Mouse (Mus musculus) neural tube, embryonic 15.5 days (tissue): ENCODE results near the gene Gale. TPM values are rescaled to one million over a fixed set of nuclear protein-coding genes. Genes with fewer than 3 reads are reported as not detected.
"Not testable (repeated sequence)": the region's sequence is repeated elsewhere in the genome, so short reads cannot be mapped to it uniquely, and the experiment has no call there.

Experiments used
- ATAC-seq: fragments of 200-750 bp; cut with Nextera tagmentation; 2 replicates; pipeline ENCODE4 v1.8.0; 2017; ENCODE audit warnings: mild to moderate bottlenecking, moderate TSS enrichment, moderate library complexity; ENCODE audit not compliant: low FRiP score
- H3K27ac ChIP-seq: fragments of 300-500 bp; sonication (generic); replicated peaks from 2 replicates; pipeline ENCODE4 v1.5.1; 2015; ENCODE audit warnings: mild to moderate bottlenecking, inconsistent platforms
- H3K27me3 ChIP-seq: fragments of 300-500 bp; sonication (generic); replicated peaks from 2 replicates; pipeline ENCODE4 v1.6.1; 2015; ENCODE audit warnings: inconsistent platforms
- H3K36me3 ChIP-seq: fragments of 300-500 bp; sonication (generic); 2 replicates; pipeline ENCODE4 v1.6.1; 2015; ENCODE audit warnings: inconsistent platforms
- H3K4me1 ChIP-seq: fragments of 300-500 bp; sonication (generic); 2 replicates; pipeline ENCODE4 v1.6.1; 2015; ENCODE audit warnings: inconsistent platforms
- H3K4me2 ChIP-seq: fragments of 300-500 bp; sonication (generic); 2 replicates; pipeline ENCODE4 v1.6.1; 2015; ENCODE audit warnings: inconsistent platforms, mild to moderate bottlenecking, moderate library complexity
- H3K4me3 ChIP-seq: fragments of 300-500 bp; sonication (generic); replicated peaks from 2 replicates; pipeline ENCODE4 v1.5.1; 2015; ENCODE audit warnings: mild to moderate bottlenecking, inconsistent platforms
- H3K9ac ChIP-seq: fragments of 300-500 bp; sonication (generic); replicated peaks from 2 replicates; pipeline ENCODE4 v1.6.1; 2015; ENCODE audit warnings: mild to moderate bottlenecking, inconsistent platforms
- H3K9me3 ChIP-seq: fragments of 300-500 bp; sonication (generic); replicated peaks from 2 replicates; pipeline ENCODE4 v1.6.1; 2016; ENCODE audit warnings: inconsistent platforms
- WGBS: fragments of 180-500 bp; shearing (Covaris S2); methylation state at CpG from one replicate; pipeline ENCODE4 v1.1.7; 2015; ENCODE audit warnings: mixed read lengths; 5-methylcytosine and 5-hydroxymethylcytosine counted together
- polyA plus RNA-seq: library from polyadenylated mRNA; unstranded; fragments of >200 nt; fragmentation: Nextera tagmentation; extraction: Ambion mirVana; gene quantifications from 2 replicates; pipeline ENCODE4 v1.2.1, GENCODE M21; 2015

Gale gene
- polyA plus RNA-seq, 1 experiment from 2014 or later = 53.5 TPM

GRCm38 (mm10) chr4:135972556-135972906 is 9.0 kb downstream of the Gale start, which contains the start of gene Lypla2:
Gene Lypla2, minus strand, starts transcription at chr4:135972626.
- peak; percentile 88 for ATAC-seq
- Histone ChIP-seq H3K9me3 (no peaks in the 10 kb centered on the region), H3K4me2 (peak within 1 kb of the TSS; percentile 86), H3K9ac (peak within 1 kb of the TSS; percentile 91), H3K27ac (peak within 1 kb of the TSS; percentile 77), H3K36me3 (peaks cover 60% of the 10 kb centered on the region), H3K4me1 (peaks cover 25% of the 10 kb centered on the region), H3K27me3 (no peaks in the 10 kb centered on the region), H3K4me3 (peak within 1 kb of the TSS; percentile 97)
- 2% methylated on average over 19 of the region's 19 CpGs for WGBS

GRCm38 (mm10) chr4:135972911-135973811 is 9.6 kb downstream of the Gale start:
- peak overlapping the region; percentile 60 for H3K27ac ChIP-seq

GRCm38 (mm10) chr4:135976146-135976545 is 12.6 kb downstream of the Gale start:
- H3K9me3 ChIP-seq = no peaks in the 10 kb centered on the region
- no peak overlapping the region for H3K4me2 ChIP-seq
- H3K9ac ChIP-seq = no peak overlapping the region
- no peak overlapping the region for H3K4me3 ChIP-seq
- 92% methylated on average over 12 of the region's 12 CpGs for WGBS
- H3K4me1 ChIP-seq = peaks cover 13% of the 10 kb centered on the region
- no peak overlapping the region for H3K27ac ChIP-seq
- ATAC-seq = no peak
- H3K27me3 ChIP-seq = no peaks in the 10 kb centered on the region
- H3K36me3 ChIP-seq = peaks cover 41% of the 10 kb centered on the region

More at GRCm38 (mm10) chr4:135972911-135973811, 9.6 kb downstream of the Gale start:
- 74% methylated on average over 13 of the region's 13 CpGs for WGBS
- ATAC-seq = no peak
- Histone ChIP-seq H3K4me1 (peaks cover 25% of the 10 kb centered on the region), H3K4me2 (peak overlapping the region; percentile 86), H3K9ac (peak overlapping the region; percentile 91; the same call in 1 of the 2 replicates), H3K4me3 (peak overlapping the region; percentile 97), H3K27me3 (no peaks in the 10 kb centered on the region), H3K9me3 (no peaks in the 10 kb centered on the region), H3K36me3 (peaks cover 56% of the 10 kb centered on the region)

- ATAC-seq, H3K4me3 ChIP-seq, H3K4me2 ChIP-seq, H3K27me3 ChIP-seq, H3K4me1 ChIP-seq, H3K27ac ChIP-seq, H3K9ac ChIP-seq, H3K9me3 ChIP-seq: not testable (repeated sequence)
- 94% methylated on average over 5 of the region's 5 CpGs for WGBS
- peaks cover 54% of the 10 kb centered on the region for H3K36me3 ChIP-seq
Observed at GRCm38 (mm10) chr4:135980223-135980622, 16.7 kb downstream of the Gale start.

- Histone ChIP-seq H3K27me3 (no peaks in the 10 kb centered on the region), H3K4me1 (peaks cover 19% of the 10 kb centered on the region), H3K4me2 (no peak overlapping the region), H3K36me3 (peaks cover 42% of the 10 kb centered on the region), H3K27ac (no peak overlapping the region), H3K4me3 (no peak overlapping the region), H3K9me3 (no peaks in the 10 kb centered on the region), H3K9ac (no peak overlapping the region)
- no peak for ATAC-seq
- WGBS = 80% methylated on average over 7 of the region's 7 CpGs
Observed at GRCm38 (mm10) chr4:135981524-135982063, 18.1 kb downstream of the Gale start.

GRCm38 (mm10) chr4:135984556-135984955 is 21.0 kb downstream of the Gale start:
- WGBS = 88% methylated on average over 5 of the region's 5 CpGs

GRCm38 (mm10) chr4:135985193-135985592 is 21.7 kb downstream of the Gale start:
- Histone ChIP-seq H3K4me3 (no peak overlapping the region), H3K9me3 (no peaks in the 10 kb centered on the region), H3K4me2 (peak overlapping the region; percentile 88; the same call in 1 of the 2 replicates), H3K27me3 (no peaks in the 10 kb centered on the region), H3K4me1 (peaks cover 26% of the 10 kb centered on the region), H3K27ac (no peak overlapping the region), H3K36me3 (peaks cover 25% of the 10 kb centered on the region), H3K9ac (no peak overlapping the region)
- ATAC-seq = no peak
- WGBS = 94% methylated on average over 5 of the region's 5 CpGs

More at GRCm38 (mm10) chr4:135984556-135984955, 21.0 kb downstream of the Gale start:
- no peak overlapping the region for H3K9ac ChIP-seq
- no peaks in the 10 kb centered on the region for H3K27me3 ChIP-seq
- no peak overlapping the region for H3K4me3 ChIP-seq
- no peak overlapping the region for H3K4me2 ChIP-seq
- H3K27ac ChIP-seq = no peak overlapping the region
- no peaks in the 10 kb centered on the region for H3K9me3 ChIP-seq
- H3K36me3 ChIP-seq = peaks cover 25% of the 10 kb centered on the region
- H3K4me1 ChIP-seq = peaks cover 26% of the 10 kb centered on the region
- no peak for ATAC-seq

GRCm38 (mm10) chr4:135985769-135986168 is 22.2 kb downstream of the Gale start:
- Histone ChIP-seq H3K9ac (peak overlapping the region; percentile 89; the same call in 1 of the 2 replicates), H3K27ac (no peak overlapping the region), H3K4me3 (peak overlapping the region; percentile 95), H3K36me3 (peaks cover 25% of the 10 kb centered on the region), H3K9me3 (no peaks in the 10 kb centered on the region), H3K27me3 (no peaks in the 10 kb centered on the region), H3K4me2 (peak overlapping the region; percentile 88), H3K4me1 (peaks cover 26% of the 10 kb centered on the region)
- no peak for ATAC-seq
- 93% methylated on average over 7 of the region's 7 CpGs for WGBS

GRCm38 (mm10) chr4:135986301-135986942 is 22.9 kb downstream of the Gale start:
- ATAC-seq = peak; percentile 4; the same call in 1 of the 2 replicates
- peak overlapping the region; percentile 88 for H3K4me2 ChIP-seq
- H3K36me3 ChIP-seq = peaks cover 25% of the 10 kb centered on the region
- H3K27me3 ChIP-seq = no peaks in the 10 kb centered on the region
- WGBS = 5% methylated on average over 22 of the region's 23 CpGs
- peak overlapping the region; percentile 93 for H3K27ac ChIP-seq
- H3K4me3 ChIP-seq = peak overlapping the region; percentile 95
- H3K9me3 ChIP-seq = no peaks in the 10 kb centered on the region
- peak overlapping the region; percentile 89 for H3K9ac ChIP-seq
- H3K4me1 ChIP-seq = peaks cover 26% of the 10 kb centered on the region

GRCm38 (mm10) chr4:135986943-135987710 is 23.6 kb downstream of the Gale start, which contains the start of gene Pithd1:
Gene Pithd1, minus strand, starts transcription at chr4:135987264.
- 1% methylated on average over 57 of the region's 81 CpGs for WGBS
- Histone ChIP-seq H3K27ac (peak within 1 kb of the TSS; percentile 93), H3K9me3 (no peaks in the 10 kb centered on the region), H3K36me3 (peaks cover 22% of the 10 kb centered on the region), H3K4me2 (peak within 1 kb of the TSS; percentile 88), H3K9ac (peak within 1 kb of the TSS; percentile 89), H3K4me3 (peak within 1 kb of the TSS; percentile 95), H3K4me1 (peaks cover 26% of the 10 kb centered on the region), H3K27me3 (no peaks in the 10 kb centered on the region)
- ATAC-seq = peak; percentile 94

- Histone ChIP-seq H3K27me3 (no peaks in the 10 kb centered on the region), H3K27ac (peak overlapping the region; percentile 93), H3K9me3 (no peaks in the 10 kb centered on the region), H3K9ac (peak overlapping the region; percentile 89), H3K4me1 (peaks cover 26% of the 10 kb centered on the region), H3K4me2 (peak overlapping the region; percentile 88), H3K4me3 (peak overlapping the region; percentile 95), H3K36me3 (peaks cover 19% of the 10 kb centered on the region)
- ATAC-seq = 0 out of 2 replicates have a peak, but pooled peaks have one; percentile 6
- 69% methylated on average over 9 of the region's 9 CpGs for WGBS
Observed at GRCm38 (mm10) chr4:135987714-135988113, 24.2 kb downstream of the Gale start.
